Mouse (Mus musculus) testis, adult 2 months (tissue): ENCODE data around the gene Mrps5.
A peak's percentile ranks its signal among the peaks of the same experiment; 100 is the strongest.

Experiments used
- CTCF ChIP-seq: fragments of 200-500 bp; IDR thresholded peaks from 2 replicates; pipeline ENCODE4 v1.5.1; 2012; ENCODE audit warnings: low read depth, mild to moderate bottlenecking, inconsistent platforms, low read length, moderate library complexity; ENCODE audit not compliant: control insufficient read depth, insufficient read depth, insufficient replicate concordance
- POLR2A ChIP-seq: fragments of 200-500 bp; IDR thresholded peaks from 2 replicates; pipeline ENCODE4 v1.6.1; 2012; ENCODE audit warnings: low read depth, mild to moderate bottlenecking, inconsistent platforms, low read length, moderate library complexity; ENCODE audit not compliant: control insufficient read depth

- TF ChIP-seq CTCF: no peak
- TF ChIP-seq POLR2A: peak; percentile 60; the same call in 1 of the 2 replicates
Measured at GRCm38 (mm10) chr2:127586694-127587513, at the start of gene Mrps5, which contains the start of gene Zfp661.
